Mouse (Mus musculus): ENCODE data around the gene Agbl1.

GRCm38 (mm10) chr7:77132615-77133420 is 903.1 kb downstream of the Agbl1 start:
- TF ChIP-seq CTCF (IDR thresholded peaks at IDR 0.05; ENCODE audit: low read depth, low read length) (no peak), POLR2A (IDR thresholded peaks at IDR 0.05; ENCODE audit: borderline replicate concordance, low read depth, low read length) (no peak)
